Mouse (Mus musculus) small intestine, adult 2 months (tissue): ENCODE measurements at regions not wholly inside any gene's neighbourhood (a gene's known extent, or its start where the extent isn't known, plus 50 kb on each side); places are given as distances from the start of the nearest gene placed in this dataset.

Experiments
- CTCF ChIP-seq: fragments of 200-500 bp; IDR thresholded peaks from 2 replicates; pipeline ENCODE4 v1.5.1; 2012; ENCODE audit warnings: low read depth, mild to moderate bottlenecking, control low read depth, inconsistent platforms, low read length, moderate library complexity, mixed read lengths; ENCODE audit not compliant: insufficient replicate concordance, insufficient read length; ENCODE audit errors: extremely low read depth
- POLR2A ChIP-seq: fragments of 200-500 bp; IDR thresholded peaks from 2 replicates; pipeline ENCODE4 v1.6.1; 2012; ENCODE audit warnings: low read depth, mild to moderate bottlenecking, control low read depth, inconsistent platforms, low read length, moderate library complexity

DNA sequence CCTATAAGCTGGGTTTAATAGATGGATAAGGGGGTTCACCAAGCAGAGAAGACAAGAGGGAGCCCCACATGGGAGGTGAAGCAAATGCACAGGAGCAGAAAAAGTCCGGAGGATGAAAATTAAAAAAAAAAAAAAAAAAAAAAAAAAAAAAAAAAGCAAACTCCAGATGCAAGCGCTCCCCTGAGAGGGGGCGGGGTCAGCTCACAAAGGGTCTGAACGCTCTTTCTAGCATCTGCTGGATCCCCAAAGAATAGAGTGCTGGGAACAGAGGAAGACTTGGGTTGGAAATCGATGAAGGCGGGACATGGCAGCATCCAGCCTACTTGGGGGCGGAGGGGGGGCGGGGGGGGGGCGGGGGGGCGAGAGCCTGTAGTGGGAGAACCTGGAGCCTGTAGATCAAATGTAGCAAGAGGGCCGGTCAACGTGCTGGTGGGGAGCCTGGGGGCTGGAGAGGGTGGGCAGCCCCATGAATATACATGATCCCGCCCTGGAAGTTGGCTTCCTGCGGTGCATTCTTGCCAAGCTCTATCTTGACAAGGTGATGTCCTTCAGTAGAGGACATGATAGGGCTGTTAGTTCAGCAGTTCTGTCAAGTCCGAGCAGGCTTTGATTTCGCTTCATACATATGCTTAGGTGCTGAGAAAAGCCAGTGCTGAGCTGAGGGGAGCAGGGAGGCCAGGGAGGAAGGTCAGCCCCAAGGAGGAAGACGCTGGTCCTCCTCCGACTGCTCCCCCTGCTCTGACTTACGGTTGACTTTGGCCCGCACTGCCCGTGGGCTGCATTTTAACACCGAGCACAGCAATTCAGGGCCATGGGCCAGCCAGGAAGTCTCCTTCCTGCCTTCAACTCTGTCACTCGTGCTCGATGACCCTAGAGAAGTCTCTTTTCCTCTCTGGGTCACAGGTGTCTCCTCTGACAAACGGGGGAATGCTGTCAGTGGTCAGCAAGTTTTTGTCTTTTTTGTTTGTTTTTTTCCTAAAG, 176.3 kb downstream of the 3100002H09Rik start:
- TF ChIP-seq POLR2A = no peak
- TF ChIP-seq CTCF = no peak
